Mouse (Mus musculus) ES-E14 (cell line): ENCODE measurements at regions not wholly inside any gene's neighbourhood (a gene's known extent, or its start where the extent isn't known, plus 50 kb on each side); places are given as distances from the start of the nearest gene placed in this dataset.

ENCODE experiments used
- CHD2 ChIP-seq: IDR thresholded peaks from 2 replicates; pipeline ENCODE4 v1.6.1; 2014; ENCODE audit warnings: mild to moderate bottlenecking, low read depth, low read length, inconsistent platforms
- HCFC1 ChIP-seq: IDR thresholded peaks from 2 replicates; pipeline ENCODE4 v1.6.1; 2012; ENCODE audit warnings: low read length, inconsistent platforms, borderline replicate concordance; ENCODE audit not compliant: insufficient read depth
- MAFK ChIP-seq: IDR thresholded peaks from 2 replicates; pipeline ENCODE4 v1.6.1; 2014; ENCODE audit warnings: mild to moderate bottlenecking, low read depth, low read length, inconsistent platforms; ENCODE audit not compliant: insufficient read depth
- ZNF384 ChIP-seq: IDR thresholded peaks from 2 replicates; pipeline ENCODE4 v1.6.1; 2012; ENCODE audit warnings: low read depth, low read length, inconsistent platforms

DNA sequence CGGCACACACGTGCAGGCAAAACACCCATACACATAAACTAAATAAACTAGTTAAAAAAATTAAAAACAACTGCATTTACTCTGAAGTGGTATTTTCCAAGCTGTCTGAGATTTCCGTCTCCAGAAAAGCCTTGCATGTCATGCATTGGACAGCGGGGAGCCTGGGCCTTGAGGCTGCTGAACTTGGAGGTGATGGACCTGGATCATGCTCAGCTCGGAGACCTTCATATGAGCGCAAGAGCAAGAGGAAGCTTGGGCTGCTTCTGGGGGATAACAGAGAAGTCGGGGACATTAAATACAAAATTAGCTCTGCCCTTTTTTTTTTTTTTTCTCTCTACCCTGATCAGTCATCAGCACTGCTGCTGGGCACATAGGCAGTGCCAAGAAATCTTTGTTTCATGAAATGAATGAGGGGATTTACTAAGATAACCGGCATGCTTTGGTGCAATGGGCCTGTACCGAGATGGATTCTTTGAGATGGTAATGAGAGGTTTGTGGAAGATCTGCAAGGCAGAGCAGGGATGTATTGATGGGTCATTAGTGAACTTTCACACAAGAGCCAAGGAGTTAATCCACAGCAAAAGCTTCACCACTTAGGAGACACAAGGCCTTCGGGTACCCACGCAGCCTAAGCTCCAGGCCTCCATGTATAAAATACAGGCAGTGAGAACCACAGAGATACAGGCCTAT is 54.9 kb upstream of the Nfe2l2 start:
- TF ChIP-seq MAFK (no peak), CHD2 (no peak), HCFC1 (no peak), ZNF384 (no peak)
